Mouse (Mus musculus) midbrain, embryonic 12.5 days (tissue): Measurements from ENCODE around the gene Ebi3. TPM values are rescaled to one million over a fixed set of nuclear protein-coding genes. Genes with fewer than 3 reads are reported as not detected.

Experiments used
- ATAC-seq: fragments of 200-750 bp; cut with Nextera tagmentation; 2 replicates; pipeline ENCODE4 v1.8.0; 2017; ENCODE audit warnings: low read depth, moderate TSS enrichment, moderate library complexity; ENCODE audit not compliant: low FRiP score
- H3K27ac ChIP-seq: fragments of 300-500 bp; sonication (generic); replicated peaks from 2 replicates; pipeline ENCODE4 v1.5.1; 2016; ENCODE audit warnings: mild to moderate bottlenecking
- H3K27me3 ChIP-seq: fragments of 300-500 bp; sonication (generic); 2 replicates; pipeline ENCODE4 v1.6.1; 2016; ENCODE audit warnings: mild to moderate bottlenecking
- H3K36me3 ChIP-seq: fragments of 300-500 bp; sonication (generic); 2 replicates; pipeline ENCODE4 v1.6.1; 2016
- H3K4me1 ChIP-seq: fragments of 300-500 bp; sonication (generic); 2 replicates; pipeline ENCODE4 v1.6.1; 2016
- H3K4me2 ChIP-seq: fragments of 300-500 bp; sonication (generic); replicated peaks from 2 replicates; pipeline ENCODE4 v1.6.1; 2016; ENCODE audit warnings: mild to moderate bottlenecking, moderate library complexity
- H3K4me3 ChIP-seq: fragments of 300-500 bp; sonication (generic); 2 replicates; pipeline ENCODE4 v1.5.1; 2016; ENCODE audit warnings: mild to moderate bottlenecking
- H3K9ac ChIP-seq: fragments of 300-500 bp; sonication (generic); replicated peaks from 2 replicates; pipeline ENCODE4 v1.6.1; 2016; ENCODE audit warnings: mild to moderate bottlenecking, moderate library complexity
- H3K9me3 ChIP-seq: fragments of 300-500 bp; sonication (generic); 2 replicates; pipeline ENCODE4 v1.6.1; 2016; ENCODE audit warnings: mild to moderate bottlenecking
- WGBS: fragments of 180-500 bp; shearing (Covaris S2); methylation state at CpG from one replicate; pipeline ENCODE4 v1.1.7; 2016; 5-methylcytosine and 5-hydroxymethylcytosine counted together
- polyA plus RNA-seq: library from polyadenylated mRNA; unstranded; fragments of >200 nt; fragmentation: Nextera tagmentation; extraction: Ambion mirVana; gene quantifications from 2 replicates; pipeline ENCODE4 v1.2.1, GENCODE M21; 2016

Ebi3 gene
- polyA plus RNA-seq, 1 experiment from 2014 or later: 3.2 TPM

DNA sequence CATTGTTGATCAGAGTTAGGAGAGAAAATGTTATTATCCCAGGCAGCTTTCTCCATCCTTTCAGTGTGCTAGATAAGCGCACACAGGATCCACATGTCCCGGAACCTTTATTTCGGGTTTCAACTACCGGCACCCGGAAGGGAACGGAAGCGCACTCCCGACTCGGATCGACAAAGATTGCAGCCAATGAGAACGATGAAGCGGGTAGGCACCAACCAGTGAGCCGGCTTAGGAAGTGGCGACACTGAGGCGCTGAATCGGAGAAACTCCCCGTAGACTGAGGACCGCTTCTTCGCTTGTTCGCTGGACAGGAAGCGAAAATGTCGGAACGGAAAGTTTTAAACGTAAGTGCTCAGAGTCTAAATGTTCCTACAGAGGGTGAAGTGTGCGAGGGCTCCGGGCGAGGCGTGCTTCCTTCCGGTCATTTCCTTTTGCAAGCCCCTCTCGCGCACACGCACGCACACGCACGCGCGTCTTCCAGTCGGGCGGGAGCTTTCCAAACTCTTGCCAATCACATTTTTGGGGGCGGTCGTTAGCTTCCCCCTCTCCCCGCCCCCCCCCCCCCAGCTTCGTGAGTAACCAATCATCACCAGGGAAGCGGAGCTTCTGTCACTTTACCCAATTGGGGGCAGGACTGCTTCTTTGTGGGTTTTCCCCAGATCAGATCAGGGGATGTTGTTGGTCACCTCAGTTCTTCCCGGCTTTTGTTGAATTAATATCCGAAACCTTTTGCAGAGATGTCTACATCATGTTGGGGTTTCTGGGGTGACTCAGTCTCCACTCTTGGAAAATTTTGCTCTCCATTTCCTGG lies 6.7 kb downstream of the Ebi3 start, which contains the start of gene Yju2:
Gene Yju2 (plus strand): TSS at position 182 of the 811 bp plus-strand sequence.
- Histone ChIP-seq H3K4me1 (peaks cover 27% of the 10 kb centered on the region), H3K9me3 (no peaks in the 10 kb centered on the region), H3K9ac (peak within 1 kb of the TSS; percentile 73), H3K36me3 (peaks cover 23% of the 10 kb centered on the region), H3K4me3 (peak within 1 kb of the TSS; percentile 59), H3K27ac (peak within 1 kb of the TSS; percentile 95), H3K4me2 (peak within 1 kb of the TSS; percentile 77), H3K27me3 (peaks cover 13% of the 10 kb centered on the region)
- ATAC-seq: peak; percentile 91
- under 1% methylated on average over 45 of the region's 46 CpGs for WGBS

DNA sequence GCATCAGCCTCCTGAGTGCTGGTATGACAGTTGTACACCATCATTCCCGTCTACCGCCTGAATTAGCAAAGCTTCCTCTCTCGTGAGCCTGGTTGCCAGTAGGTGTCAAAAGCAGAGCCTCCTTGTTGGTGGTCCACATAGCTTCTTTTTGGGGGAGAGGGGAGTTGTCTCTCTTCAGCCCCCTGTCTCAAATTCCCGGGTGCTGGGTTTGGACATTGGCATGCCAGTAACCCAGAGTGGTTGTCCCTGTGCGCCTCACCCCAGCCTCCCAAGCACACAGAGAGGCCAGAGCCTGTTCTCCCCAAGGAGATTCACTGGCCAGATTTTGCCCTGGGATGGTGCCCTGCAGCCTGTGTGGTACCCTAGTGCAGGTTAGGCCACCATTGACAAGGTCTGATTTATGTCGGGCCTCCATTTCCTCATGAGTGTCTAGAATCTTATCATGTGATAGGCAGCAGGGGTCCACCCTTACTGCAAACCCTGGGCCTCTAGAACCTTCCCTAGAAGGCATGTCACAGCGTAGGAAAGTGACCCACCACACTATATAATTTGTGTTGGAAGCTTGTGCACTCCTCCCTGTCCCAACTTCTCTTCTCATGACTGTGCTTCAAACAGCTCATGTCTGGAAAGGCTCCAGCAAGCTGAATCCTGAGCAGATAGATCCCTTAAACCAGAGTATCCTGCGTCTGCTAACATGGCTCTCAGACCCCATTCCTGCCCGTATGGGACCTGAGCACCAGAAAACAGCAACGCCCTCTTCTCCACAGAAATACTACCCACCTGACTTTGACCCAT lies 7.7 kb downstream of the Ebi3 start:
- Histone ChIP-seq H3K4me1 (peaks cover 27% of the 10 kb centered on the region), H3K27me3 (peaks cover 3% of the 10 kb centered on the region), H3K36me3 (peaks cover 33% of the 10 kb centered on the region), H3K9ac (peak overlapping the region; percentile 47), H3K27ac (peak overlapping the region; percentile 95), H3K9me3 (no peaks in the 10 kb centered on the region), H3K4me3 (peak overlapping the region; percentile 59), H3K4me2 (peak overlapping the region; percentile 77)
- WGBS: 78% methylated on average over 10 of the region's 10 CpGs
- no peak for ATAC-seq

DNA sequence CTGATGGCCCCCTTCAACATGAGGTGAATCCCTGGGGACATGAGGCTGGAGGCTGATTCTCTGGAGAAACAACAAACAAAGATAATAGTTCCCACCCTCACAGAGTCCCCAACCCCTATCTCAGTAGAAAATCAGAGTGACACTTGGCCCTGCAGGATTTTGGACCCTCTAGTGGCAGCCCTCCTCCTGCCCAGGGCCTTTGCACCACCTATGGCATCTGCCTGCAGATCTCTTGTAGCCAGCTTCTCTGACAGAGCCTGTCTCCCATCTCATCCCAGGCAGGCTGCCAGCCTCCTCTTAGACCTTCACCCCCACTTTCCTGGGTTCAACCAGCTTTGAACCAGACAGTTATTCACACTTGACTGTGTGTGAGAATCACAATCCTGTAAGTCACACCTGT lies 8.4 kb downstream of the Ebi3 start:
- Histone ChIP-seq H3K27ac (no peak overlapping the region), H3K9ac (no peak overlapping the region), H3K4me1 (peaks cover 27% of the 10 kb centered on the region), H3K9me3 (no peaks in the 10 kb centered on the region), H3K4me3 (no peak overlapping the region), H3K36me3 (peaks cover 37% of the 10 kb centered on the region), H3K4me2 (no peak overlapping the region), H3K27me3 (no peaks in the 10 kb centered on the region; the same call in 1 of the 2 replicates)
- no peak for ATAC-seq

DNA sequence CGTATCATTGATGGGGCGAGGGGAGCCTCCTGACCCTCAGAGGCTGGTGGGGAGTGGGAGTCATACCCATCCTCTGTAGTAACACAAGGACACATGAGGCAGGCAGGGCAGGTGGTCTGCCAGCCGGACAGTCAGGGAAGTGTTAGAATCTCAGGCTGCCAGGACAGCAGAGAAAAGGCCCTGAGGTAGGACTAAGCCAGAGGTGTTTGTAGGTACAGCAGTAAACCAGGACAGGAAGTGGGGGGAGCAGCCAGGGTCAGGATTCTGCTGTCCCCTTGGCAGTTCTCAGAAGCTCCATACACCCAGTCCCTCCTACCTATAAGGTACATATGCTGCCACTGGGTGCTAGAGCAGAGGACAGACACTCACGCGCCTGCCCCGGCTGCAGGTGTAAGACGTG lies 9.2 kb downstream of the Ebi3 start:
- Histone ChIP-seq H3K9me3 (no peaks in the 10 kb centered on the region), H3K27ac (no peak overlapping the region), H3K36me3 (peaks cover 45% of the 10 kb centered on the region), H3K27me3 (no peaks in the 10 kb centered on the region), H3K9ac (no peak overlapping the region), H3K4me1 (peaks cover 18% of the 10 kb centered on the region), H3K4me2 (no peak overlapping the region), H3K4me3 (no peak overlapping the region)
- 97% methylated on average over 7 of the region's 7 CpGs for WGBS
- ATAC-seq: no peak

DNA sequence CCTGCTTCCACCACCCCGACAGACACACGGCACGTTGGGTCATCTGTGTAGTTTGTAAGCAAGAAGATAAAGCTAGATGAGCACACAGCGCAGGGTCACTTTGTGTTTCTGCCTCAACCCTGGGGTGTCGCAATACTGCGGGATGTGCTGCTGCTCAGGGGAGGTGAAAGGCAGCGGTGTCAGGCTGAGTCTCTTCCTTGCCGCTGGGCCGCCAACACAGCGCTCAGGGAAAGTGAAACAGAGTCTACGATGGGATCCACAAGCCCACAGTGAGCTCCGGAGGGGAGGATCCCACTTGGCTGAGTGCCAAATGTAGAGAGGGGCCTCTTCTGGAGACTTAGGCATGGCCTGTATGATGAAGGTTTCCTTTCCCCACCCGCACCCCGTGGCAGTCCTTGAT lies 10.7 kb downstream of the Ebi3 start:
- no peaks in the 10 kb centered on the region for H3K27me3 ChIP-seq
- no peak for ATAC-seq
- WGBS: 87% methylated on average over 14 of the region's 14 CpGs
- peaks cover 16% of the 10 kb centered on the region for H3K4me1 ChIP-seq
- H3K4me3 ChIP-seq: no peak overlapping the region
- peaks cover 58% of the 10 kb centered on the region for H3K36me3 ChIP-seq
- no peak overlapping the region for H3K27ac ChIP-seq
- no peaks in the 10 kb centered on the region for H3K9me3 ChIP-seq
- H3K4me2 ChIP-seq: no peak overlapping the region
- H3K9ac ChIP-seq: no peak overlapping the region

DNA sequence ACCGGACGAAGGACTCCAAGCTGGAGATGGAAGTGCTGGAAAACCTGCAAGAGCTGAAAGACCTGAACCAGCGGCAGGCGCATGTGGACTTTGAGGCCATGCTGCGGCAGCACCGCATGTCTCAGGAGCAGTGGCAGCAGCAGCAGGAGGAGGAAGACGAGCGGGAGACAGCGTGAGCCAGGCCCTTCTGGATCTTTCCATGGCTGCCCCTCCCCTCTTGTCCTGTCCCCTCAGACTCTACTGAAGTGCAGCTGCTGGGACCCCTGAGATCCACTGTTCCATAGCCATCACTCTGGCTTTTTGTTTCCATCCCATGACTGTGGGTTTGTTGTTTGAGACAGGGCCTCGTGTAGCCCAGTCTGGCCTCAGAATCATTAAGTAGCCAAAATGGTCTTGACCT lies 12.1 kb downstream of the Ebi3 start:
- H3K4me1 ChIP-seq: peaks cover 26% of the 10 kb centered on the region
- peaks cover 58% of the 10 kb centered on the region for H3K36me3 ChIP-seq
- WGBS: 92% methylated on average over 10 of the region's 10 CpGs
- H3K9ac ChIP-seq: no peak overlapping the region
- H3K9me3 ChIP-seq: no peaks in the 10 kb centered on the region
- no peaks in the 10 kb centered on the region for H3K27me3 ChIP-seq
- H3K4me2 ChIP-seq: no peak overlapping the region
- H3K4me3 ChIP-seq: no peak overlapping the region
- ATAC-seq: no peak
- H3K27ac ChIP-seq: no peak overlapping the region

DNA sequence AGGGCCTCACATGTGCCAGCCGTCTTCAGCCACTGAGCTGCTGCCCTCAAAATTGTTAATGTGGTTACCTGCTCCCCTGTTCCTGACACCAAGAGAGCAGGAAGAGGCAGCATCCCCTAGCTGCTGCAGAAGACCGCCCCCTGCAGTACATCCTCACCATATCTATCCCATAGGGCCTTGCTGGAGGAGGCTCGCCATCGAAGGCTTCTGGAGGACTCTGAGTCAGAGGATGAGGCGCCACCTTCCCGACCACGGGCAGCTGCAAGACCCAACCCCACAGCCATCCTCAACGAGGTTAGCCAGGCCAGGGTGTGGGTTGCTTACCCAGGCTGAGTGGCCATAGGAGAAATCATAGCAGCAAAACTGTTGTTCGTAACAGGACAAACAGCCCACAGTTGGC lies 12.6 kb downstream of the Ebi3 start:
- WGBS: 86% methylated on average over 9 of the region's 9 CpGs
- no peak overlapping the region for H3K27ac ChIP-seq
- no peak for ATAC-seq
- no peak overlapping the region for H3K4me2 ChIP-seq
- no peaks in the 10 kb centered on the region for H3K27me3 ChIP-seq
- no peak overlapping the region for H3K4me3 ChIP-seq
- H3K9me3 ChIP-seq: no peaks in the 10 kb centered on the region
- H3K36me3 ChIP-seq: peaks cover 58% of the 10 kb centered on the region
- no peak overlapping the region for H3K9ac ChIP-seq
- peaks cover 28% of the 10 kb centered on the region for H3K4me1 ChIP-seq

DNA sequence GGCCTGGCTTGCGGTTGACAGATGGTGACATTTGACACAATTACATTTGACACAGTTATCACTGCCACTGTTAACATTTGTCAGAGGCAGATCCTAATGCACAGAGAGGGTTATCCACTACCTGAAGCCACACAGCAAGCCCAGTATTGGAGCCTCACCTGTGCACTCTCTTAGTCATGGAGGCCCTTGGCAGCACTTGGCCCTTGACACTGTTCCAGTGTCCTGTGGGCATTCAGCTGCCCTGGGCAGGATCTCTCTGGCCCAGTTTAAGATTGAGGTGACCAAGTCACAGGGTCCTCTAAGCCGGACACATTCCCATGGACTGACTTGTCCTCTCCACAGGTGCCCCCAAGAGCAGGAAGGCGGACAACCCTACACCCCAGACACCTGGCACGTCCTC lies 14.7 kb downstream of the Ebi3 start:
- H3K27me3 ChIP-seq: no peaks in the 10 kb centered on the region
- H3K9ac ChIP-seq: no peak overlapping the region
- ATAC-seq: no peak
- WGBS: 96% methylated on average over 4 of the region's 4 CpGs
- peaks cover 49% of the 10 kb centered on the region for H3K36me3 ChIP-seq
- no peak overlapping the region for H3K4me2 ChIP-seq
- H3K4me1 ChIP-seq: peaks cover 43% of the 10 kb centered on the region
- H3K4me3 ChIP-seq: no peak overlapping the region
- H3K27ac ChIP-seq: no peak overlapping the region
- H3K9me3 ChIP-seq: no peaks in the 10 kb centered on the region

DNA sequence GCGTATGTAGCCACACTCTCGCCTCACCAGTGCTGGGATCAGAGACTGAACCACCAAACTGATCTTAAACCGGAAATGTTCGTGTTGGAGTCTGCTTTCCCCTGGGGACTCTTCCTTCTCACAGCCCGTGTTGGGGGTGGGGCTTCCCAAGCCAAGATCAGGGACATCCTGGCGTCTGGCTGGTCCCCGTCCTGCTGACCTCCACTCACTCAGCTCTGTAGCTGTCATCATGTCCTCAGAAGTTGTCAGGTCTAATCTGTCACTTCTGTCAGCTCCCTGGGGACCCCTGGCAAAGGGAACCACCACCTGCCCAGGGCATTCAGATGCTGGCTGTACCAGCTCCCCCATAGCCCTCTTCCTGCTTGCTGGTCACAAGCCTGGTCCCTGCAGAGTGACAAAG lies 15.8 kb downstream of the Ebi3 start:
- ATAC-seq: 0 out of 2 replicates have a peak, but pooled peaks have one; percentile 5
- no peaks in the 10 kb centered on the region for H3K9me3 ChIP-seq
- WGBS: 58% methylated on average over 7 of the region's 7 CpGs
- H3K36me3 ChIP-seq: peaks cover 50% of the 10 kb centered on the region
- H3K4me1 ChIP-seq: peaks cover 50% of the 10 kb centered on the region
- peak overlapping the region; percentile 86 for H3K27ac ChIP-seq
- H3K27me3 ChIP-seq: no peaks in the 10 kb centered on the region
- H3K9ac ChIP-seq: no peak overlapping the region; the same call in 1 of the 2 replicates
- no peak overlapping the region for H3K4me2 ChIP-seq
- H3K4me3 ChIP-seq: no peak overlapping the region

DNA sequence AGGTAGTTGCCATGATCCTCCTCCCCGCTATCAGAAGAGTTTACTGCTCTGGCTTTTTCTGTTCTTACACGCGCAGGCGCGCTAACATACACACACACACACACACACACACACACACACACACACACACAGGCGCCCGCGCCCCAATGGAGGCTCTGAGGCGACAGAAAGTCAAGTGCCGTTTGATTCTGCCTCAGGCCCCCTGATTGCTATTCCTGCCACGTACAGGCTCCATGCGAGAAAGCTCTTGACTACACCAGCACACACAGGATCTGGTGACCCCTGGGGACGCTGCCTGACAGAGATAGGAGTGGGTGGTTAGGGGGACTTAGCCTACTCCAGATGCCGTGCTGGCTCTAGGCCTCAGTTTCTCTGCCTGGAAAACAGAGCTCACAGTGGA lies 17.1 kb downstream of the Ebi3 start:
- 0 out of 2 replicates have a peak overlapping the region, but pooled peaks have one; percentile 57 for H3K4me3 ChIP-seq
- peaks cover 50% of the 10 kb centered on the region for H3K36me3 ChIP-seq
- peaks cover 50% of the 10 kb centered on the region for H3K4me1 ChIP-seq
- H3K9me3 ChIP-seq: no peaks in the 10 kb centered on the region
- 19% methylated on average over 14 of the region's 14 CpGs for WGBS
- peak overlapping the region; percentile 86 for H3K27ac ChIP-seq
- H3K9ac ChIP-seq: peak overlapping the region; percentile 76; the same call in 1 of the 2 replicates
- ATAC-seq: peak; percentile 64
- H3K27me3 ChIP-seq: no peaks in the 10 kb centered on the region
- H3K4me2 ChIP-seq: peak overlapping the region; percentile 78

DNA sequence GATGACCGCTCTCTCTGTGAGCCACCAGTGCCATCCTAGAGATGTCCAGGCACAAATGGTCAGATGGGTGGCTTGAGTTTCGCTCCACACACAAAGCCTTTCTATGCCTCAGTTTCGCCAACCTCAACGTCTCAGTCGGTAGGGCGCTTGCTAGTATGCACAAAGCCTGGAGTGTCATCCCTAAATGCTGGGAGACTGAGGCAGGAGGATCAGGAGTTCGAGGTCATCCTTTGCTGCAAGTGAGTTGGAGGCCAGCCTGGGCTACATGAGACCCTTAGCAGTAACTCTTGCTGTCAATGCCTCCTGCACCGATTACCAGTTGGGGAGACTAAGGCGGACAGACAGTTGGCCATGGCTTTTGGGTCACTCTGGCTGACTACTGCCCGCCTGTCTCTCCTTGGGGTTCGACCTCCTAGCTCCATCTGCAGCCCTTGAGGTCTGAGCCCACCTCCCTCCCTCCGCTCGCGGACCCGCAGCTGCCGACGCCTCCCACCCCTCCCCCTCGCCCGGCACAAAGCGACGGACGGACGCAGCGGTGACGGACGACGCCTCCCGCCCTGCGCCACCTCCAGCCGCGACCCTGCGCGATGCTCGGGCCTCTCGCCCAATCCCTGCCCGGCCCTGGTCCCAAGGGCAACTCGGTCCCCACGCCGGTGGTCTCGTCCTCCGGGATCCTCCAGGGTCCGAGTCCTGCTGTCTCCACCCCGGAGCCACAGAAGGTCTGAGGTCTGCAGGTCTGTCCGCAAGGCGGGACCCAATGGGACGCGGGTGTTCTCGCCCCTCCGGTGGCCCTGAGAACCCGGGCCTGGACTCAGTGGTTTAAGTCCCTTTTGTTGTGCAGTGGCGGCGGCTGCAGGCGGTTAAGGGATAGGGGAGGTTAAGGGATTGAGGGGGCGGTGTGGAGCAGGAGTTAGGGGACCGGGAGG lies 17.8 kb downstream of the Ebi3 start, which contains the start of gene Shd:
Gene Shd (plus strand): TSS at position 502 of the 926 bp plus-strand sequence.
- whole genome bisulfite sequencing: 7% methylated on average over 53 of the region's 55 CpGs
- no peaks in the 10 kb centered on the region for H3K27me3 ChIP-seq
- H3K4me3 ChIP-seq: peak within 1 kb of the TSS; percentile 57
- H3K9ac ChIP-seq: peak within 1 kb of the TSS; percentile 76
- peak; percentile 74 for ATAC-seq
- H3K4me1 ChIP-seq: peaks cover 50% of the 10 kb centered on the region
- H3K36me3 ChIP-seq: peaks cover 44% of the 10 kb centered on the region
- peak within 1 kb of the TSS; percentile 78 for H3K4me2 ChIP-seq
- peak within 1 kb of the TSS; percentile 86 for H3K27ac ChIP-seq
- H3K9me3 ChIP-seq: no peaks in the 10 kb centered on the region
